Mouse (Mus musculus) cerebellum, adult 18-20 months (tissue): Measurements from ENCODE around the gene Add2.
"Not testable (repeated sequence)": the region's sequence is repeated elsewhere in the genome, so short reads cannot be mapped to it uniquely, and the experiment has no call there.

Source experiments
- DNase-seq, 2 experiments: peaks; one replicate each; pipeline ENCODE4 v3.0.0; 2021

Gene Add2

DNA sequence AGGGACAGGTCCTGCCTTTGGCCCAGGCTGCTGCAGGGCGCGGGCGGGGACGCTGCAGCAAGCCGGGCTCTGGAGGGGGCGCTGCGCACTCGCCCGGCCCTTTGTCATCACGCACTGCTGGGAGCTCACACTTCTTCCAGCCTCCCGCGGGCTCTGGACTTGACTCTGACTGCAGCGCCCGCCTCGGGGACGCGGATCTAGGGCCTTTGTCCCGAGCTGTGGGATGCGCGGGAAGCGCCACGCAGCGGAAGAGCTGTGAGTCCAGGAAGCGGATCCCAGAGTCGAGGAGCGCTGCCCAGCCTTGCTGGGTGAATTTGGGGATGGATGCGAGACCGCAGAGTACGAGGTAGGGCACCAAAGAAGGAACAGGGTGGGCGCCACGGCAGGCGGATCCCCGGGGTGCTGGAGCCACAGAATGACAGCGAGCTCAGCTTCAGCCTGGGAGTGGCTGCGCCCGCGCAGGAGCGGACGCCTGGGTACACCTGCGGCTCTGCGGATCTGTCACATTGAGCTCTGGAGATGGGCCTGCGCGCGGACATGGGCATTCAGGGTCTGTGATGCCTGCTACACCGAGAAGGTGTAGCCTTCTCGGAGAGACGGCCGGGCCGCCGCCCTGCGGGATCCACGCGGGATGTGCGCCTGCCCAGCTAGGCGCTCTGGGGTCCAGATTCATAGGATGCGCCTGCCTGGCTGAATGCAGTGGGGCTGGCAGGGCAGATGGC lies at the start of gene Add2:
Gene Add2, plus strand, starts transcription at position 81 of the 722 bp plus-strand sequence.
- peak; percentile 83 to 86 for DNase-seq

DNA sequence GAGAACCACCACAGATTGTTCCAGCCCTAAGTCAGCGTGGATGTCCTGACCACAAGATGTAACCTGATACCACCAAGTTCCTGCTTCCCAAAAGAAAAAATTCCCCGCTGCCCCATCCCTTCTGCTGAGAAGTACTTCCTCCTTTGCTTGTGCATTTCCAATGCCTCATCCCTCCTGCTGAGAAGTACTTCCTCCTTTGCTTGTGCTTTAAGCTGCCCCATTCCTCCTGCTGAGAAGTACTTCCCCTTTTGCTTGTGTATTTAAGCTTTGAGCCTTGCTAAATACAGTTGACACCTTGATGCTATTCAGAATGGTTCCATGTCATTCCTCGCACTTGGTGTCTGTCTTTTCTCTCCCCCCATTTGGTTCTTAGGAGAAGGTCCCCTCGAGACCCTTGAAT lies 49.7 kb upstream of the Add2 start:
- not testable (repeated sequence) for DNase-seq

DNA sequence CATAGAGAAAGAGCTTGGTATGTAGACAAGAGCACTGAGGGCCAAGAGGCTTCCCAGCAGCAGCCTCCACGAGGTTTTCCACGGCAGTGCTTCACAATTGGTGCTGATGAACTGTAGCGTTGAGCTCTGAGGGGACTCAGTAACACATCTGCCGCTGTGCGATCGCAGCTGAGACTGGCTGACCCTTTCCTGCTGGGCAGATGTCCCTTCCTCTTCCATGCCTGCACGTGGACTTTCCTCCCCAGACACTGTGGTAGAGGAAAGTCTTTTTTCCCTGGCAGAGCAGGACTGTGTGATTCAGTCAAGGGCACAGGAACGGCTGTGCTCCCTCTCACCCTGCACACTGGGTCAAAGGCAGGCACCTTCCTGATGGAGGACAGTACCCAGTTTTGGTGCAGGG lies 44.1 kb upstream of the Add2 start:
- DNase-seq = no peak

DNA sequence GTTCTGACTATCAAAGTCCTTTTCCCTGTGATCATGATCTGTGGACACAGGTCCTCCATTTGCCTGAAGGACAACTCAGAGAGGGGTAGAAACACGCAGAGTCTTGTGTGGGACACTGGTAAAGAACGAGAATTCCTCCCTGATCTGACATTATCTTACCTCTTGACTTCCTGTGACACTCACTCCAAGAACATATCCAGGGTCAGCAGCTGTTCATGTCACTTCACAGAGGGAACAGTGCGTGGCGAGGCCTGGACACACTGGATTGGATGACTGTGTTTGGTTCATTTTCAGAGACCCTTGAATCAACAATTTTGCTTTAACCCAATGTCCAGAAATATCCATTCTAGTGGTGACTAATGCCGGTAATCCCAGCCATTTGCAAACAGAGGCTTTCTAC lies 38.9 kb upstream of the Add2 start:
- not testable (repeated sequence) for DNase-seq

GRCm38 (mm10) chr6:85990774-85991173 lies 37.7 kb upstream of the Add2 start:
- not testable (repeated sequence) for DNase-seq

GRCm38 (mm10) chr6:86003405-86003925 lies 25.0 kb upstream of the Add2 start:
- no peak for DNase-seq

- peak; percentile 79 to 81 for DNase-seq
Observed at GRCm38 (mm10) chr6:86004271-86005148, 24.0 kb upstream of the Add2 start.

GRCm38 (mm10) chr6:86009980-86010379 lies 18.5 kb upstream of the Add2 start:
- peak; percentile 60 to 68 for DNase-seq

- not testable (repeated sequence) for DNase-seq
Observed at GRCm38 (mm10) chr6:86014812-86015211, 13.7 kb upstream of the Add2 start.

DNA sequence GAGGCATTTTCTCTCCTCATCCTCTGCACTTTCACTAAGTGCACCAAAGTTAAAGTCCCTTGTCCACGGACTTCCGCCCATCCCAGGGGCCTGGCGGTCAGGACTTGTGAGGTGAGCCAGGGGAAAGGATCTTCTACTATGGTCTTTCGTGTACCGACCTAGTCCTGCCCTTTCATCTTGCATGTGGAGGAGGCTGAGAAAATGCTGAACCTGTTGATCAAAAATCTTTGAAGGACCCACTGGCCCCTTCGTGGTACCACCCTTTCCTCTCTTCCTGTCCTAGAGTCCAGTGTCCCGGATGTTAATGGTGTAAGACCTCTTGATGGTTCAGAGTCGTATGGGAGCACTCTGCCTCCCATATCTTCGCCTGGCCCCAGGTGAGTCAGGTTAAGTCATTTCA lies 12.6 kb upstream of the Add2 start, which contains the start of gene Figla:
Gene Figla, plus strand, starts transcription at position 301 of the 400 bp plus-strand sequence.
- no peak for DNase-seq

DNA sequence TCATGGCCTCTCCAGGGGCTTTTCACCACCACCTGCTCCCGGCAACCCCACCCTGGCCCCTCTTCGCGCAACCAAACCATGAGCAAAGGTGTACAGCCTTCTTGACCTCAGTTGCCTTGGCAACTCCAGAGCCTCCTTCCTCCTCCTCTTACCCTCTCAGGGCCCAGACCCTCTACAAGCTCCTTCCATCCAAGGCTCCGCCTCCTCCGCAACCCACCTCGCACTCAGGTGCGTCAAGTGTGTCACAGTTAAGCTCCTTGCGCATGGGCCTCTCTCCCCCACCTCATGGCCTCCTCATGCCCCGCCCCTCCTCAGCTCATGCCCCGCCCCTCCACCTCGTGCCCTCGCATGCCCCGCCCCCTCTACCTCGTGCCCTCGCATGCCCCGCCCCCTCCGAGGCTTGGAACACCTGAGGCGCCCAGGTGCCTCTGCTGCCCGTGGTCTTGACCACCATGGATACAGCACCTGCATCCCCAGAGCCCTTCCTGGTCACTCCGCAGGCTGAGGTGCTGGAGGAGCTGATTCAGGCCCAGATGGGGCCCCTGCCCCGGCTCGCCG lies 11.6 kb upstream of the Add2 start:
- no peak for DNase-seq

DNA sequence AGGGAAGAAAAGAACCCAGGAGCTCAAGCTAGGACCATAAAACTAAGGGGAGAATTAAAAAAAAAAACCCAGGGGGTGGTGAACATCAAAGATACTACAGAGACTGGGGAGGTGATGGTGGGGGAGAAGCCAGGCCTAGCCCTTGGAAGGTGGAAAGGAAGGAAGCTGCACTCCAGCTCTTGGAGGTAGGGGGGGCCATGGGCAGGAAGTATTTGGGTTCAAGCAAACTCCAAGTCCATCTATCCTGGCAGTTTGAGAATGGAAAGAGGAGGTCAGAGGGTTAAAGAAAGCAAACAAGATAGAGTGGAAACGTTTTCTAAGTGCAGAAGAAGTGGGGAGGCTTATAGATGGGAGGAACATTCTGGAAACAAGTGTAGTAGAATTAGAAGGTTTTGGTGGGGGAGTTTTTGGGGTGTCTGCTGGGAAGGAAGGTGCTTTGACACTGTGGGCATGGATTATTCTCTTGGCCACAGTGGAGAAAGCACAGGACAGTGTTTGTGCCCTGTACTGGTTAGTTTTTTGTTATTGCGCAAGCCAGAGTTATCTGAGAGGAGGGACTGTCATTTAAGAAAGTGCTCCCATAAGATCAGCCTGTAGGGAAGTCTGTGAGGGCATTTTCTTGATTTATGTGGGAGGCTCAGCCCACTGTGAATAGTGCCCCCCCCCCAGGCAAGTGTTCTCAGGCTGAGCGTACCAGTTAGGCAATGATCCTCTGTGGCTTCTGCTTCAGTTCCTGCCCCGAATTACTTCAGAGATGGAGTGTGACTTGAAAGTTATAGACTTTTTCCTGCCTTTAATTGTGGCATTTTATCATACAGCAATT lies 8.9 kb upstream of the Add2 start:
- no peak for DNase-seq

GRCm38 (mm10) chr6:86020948-86021347 lies 7.5 kb upstream of the Add2 start:
- DNase-seq = peak; percentile 41 to 52

GRCm38 (mm10) chr6:86026632-86027292 lies 1.7 kb upstream of the Add2 start:
- no peak for DNase-seq

- DNase-seq = peak in 1 of 2 experiments; percentile 23
Observed at GRCm38 (mm10) chr6:86028150-86028549, 331 bp upstream of the Add2 start.

DNA sequence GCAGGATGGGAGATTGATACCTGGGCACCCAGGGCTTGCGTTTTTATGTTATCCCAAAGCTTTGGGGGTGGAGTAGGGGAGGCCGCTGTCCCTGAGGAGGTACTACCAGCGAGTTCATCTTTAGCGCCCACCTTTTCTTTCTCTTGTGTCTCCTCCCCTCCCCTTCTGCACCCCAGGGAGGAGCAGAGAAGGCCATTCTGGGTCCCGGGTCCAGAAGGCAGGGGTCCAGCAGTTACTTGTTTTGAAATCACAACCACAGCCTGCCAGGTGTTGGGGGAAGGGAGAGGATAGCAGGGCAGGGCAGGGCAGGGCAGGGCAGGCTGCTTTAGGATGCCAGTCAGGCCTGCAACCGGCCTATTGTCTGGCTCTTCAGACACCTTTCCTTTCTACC lies 837 bp downstream of the Add2 start:
- DNase-seq = peak in 1 of 2 experiments; percentile 49

DNA sequence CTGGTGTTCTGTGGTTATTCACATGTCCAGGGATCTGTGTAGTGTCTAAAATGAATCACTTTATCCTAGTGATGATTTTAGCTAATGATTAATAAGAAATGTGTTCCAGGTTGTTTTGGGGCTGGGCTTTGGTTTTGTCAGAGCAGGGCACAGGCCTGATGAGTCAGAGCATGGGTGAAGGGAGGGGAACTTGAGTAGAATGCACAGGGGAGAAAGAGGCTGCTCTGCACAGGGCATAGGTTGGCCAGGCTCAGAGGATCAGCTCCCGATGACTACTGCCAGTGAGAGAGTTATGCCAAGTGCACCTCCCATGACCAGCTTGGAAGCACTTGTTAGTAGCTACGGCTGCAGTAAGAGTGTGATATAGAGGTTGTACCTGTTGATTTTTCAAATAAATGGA lies 3.0 kb downstream of the Add2 start:
- peak; percentile 51 to 73 for DNase-seq

DNA sequence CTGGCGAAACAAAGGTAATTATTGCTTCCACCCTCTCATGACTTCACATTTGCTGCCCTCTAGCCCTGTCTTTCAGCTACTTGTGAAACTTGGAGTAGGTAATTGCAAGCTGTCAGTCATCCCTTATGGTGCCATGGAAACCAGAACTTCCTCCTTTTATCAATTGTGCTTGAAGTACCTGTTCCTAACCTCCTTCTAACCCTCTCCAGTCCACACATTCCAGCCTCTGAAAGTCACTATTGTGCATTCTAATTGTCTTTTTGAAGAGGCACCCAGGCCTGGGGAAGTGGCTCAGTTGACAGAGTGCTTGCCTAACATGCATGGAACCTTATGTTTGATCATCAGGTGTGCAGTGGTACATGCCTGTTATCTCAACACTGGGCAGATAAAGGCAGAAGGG lies 5.2 kb downstream of the Add2 start:
- DNase-seq = no peak

DNA sequence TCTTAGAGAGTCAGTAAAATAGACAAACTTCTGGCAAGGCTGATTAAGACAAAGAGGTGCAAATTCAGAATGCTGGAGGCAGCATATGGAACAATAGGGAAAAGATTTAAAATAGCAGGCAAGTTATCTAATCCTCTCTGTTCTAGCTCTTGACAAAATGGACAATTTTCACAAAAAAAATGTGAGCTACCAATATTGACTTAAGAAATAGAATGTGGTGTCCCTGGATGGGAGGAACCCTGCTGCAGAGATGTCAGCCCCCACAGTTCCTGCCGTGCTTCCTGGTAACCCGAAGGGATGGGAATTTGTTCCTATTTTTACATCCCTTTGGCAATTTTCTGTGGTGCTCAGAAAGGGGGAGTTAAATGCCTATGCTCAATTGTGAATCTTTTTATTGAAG lies 10.4 kb downstream of the Add2 start:
- no peak for DNase-seq

DNA sequence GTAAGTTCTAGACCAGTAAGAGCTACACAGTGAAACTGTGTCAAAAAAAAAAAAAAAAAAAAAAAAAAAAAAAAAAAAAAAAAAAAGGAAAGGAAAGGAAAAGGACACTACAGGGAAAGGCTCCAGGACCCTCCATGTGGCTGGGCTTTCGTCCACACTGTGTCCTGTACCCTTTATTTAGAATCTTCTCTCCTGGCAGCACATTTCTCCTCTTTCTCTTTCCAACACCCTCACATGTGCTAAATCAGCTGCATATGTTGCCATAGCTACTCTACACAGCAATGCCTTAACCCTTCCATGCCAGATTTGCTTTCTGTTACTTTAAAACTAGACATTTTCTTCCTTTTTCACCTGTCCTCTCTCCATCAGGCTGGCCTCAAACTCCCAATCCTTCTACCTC lies 11.7 kb downstream of the Add2 start:
- no peak for DNase-seq

DNA sequence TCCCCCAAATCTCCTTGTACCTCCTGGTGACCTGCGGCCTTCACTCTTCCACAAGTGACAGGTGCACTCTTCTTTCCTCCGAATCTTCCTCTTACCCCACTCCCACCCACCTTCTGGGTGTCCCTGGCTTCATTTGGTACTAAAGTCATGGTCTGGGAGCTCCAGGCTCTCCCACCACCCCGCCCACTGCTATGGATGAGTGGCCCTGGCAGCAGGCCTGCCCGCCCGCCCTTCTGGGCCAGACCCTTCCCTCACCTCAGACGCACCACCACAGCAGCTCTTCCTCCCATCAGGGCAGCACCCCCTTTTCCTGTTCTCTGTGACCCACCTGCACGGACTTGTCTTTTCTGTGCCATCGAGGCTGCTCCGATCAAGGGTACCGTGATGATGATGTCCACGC lies 19.0 kb downstream of the Add2 start:
- DNase-seq = no peak

DNA sequence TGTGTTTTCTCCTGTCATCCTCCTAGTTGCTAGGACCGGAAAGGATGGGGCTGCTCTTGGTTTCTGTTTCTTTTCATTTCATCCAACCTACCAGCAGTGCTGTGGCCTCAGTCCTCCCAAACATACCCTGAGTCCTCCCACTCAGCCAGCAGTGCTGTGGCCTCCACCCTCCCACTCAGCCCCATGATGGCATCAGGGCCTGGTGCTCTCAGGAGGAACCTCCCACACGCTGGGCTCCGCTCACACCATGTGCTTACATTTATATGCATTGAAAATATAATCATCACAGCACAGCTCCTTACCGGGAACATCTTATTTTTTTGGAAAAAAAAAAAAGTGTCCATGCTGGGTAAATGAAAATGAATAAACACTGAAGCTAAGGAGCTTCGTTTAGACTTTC lies 20.0 kb downstream of the Add2 start:
- no peak for DNase-seq
